Mouse (Mus musculus) embryonic fibroblast, embryonic 13.5 days (primary cell): ENCODE results near the gene Rpl13a.

Source experiments
- CTCF ChIP-seq: IDR thresholded peaks from 2 replicates; pipeline ENCODE4 v1.5.1; 2011; ENCODE audit warnings: mild to moderate bottlenecking, control low read depth, low read length, moderate library complexity, borderline replicate concordance; ENCODE audit not compliant: insufficient read depth
- POLR2A ChIP-seq: IDR thresholded peaks from 2 replicates; pipeline ENCODE4 v1.6.1; 2011; ENCODE audit warnings: low read depth, mild to moderate bottlenecking, control low read depth, low read length, moderate library complexity

DNA sequence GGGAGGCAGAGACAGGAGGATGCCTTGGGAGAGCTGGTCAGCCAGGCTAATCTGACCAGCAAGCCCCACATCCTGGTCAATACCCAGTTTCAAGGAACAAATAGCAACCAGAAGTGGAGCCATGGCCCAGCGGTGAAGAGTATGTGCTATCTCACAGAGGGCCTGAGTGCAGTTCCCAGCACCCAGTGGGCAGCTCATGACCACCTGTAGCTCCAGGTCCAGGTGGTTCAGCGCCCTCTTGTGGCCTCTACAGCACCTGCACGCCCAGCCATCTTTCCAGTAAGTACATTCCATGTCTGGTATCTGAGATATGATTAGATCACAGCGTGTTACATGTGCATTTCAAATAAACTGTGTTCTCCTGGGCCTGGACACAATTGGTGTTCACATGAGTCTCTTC lies 42.5 kb downstream of the Rpl13a start:
- TF ChIP-seq CTCF (peak; percentile 39; the same call in 1 of the 2 replicates), POLR2A (no peak)
